Mouse (Mus musculus) G1E (cell line): ENCODE data around the gene Iapp.

Experiments used
- CTCF ChIP-seq: IDR thresholded peaks from 2 replicates; pipeline ENCODE4 v1.5.1; 2012; ENCODE audit warnings: low read depth, low read length, inconsistent platforms, mixed read lengths
- GATA1 ChIP-seq: IDR thresholded peaks from 2 replicates; pipeline ENCODE4 v1.6.1; 2012; ENCODE audit warnings: borderline replicate concordance, low read length, inconsistent platforms, mixed read lengths
- POLR2AphosphoS5 ChIP-seq: IDR thresholded peaks from 2 replicates; pipeline ENCODE4 v1.6.1; 2012; ENCODE audit warnings: low read depth, low read length, inconsistent platforms; ENCODE audit not compliant: insufficient replicate concordance
- TAL1 ChIP-seq: conservative IDR thresholded peaks from 2 replicates; pipeline ENCODE4 v1.6.1; 2012; ENCODE audit warnings: low read depth, low read length, inconsistent platforms, mixed read lengths

DNA sequence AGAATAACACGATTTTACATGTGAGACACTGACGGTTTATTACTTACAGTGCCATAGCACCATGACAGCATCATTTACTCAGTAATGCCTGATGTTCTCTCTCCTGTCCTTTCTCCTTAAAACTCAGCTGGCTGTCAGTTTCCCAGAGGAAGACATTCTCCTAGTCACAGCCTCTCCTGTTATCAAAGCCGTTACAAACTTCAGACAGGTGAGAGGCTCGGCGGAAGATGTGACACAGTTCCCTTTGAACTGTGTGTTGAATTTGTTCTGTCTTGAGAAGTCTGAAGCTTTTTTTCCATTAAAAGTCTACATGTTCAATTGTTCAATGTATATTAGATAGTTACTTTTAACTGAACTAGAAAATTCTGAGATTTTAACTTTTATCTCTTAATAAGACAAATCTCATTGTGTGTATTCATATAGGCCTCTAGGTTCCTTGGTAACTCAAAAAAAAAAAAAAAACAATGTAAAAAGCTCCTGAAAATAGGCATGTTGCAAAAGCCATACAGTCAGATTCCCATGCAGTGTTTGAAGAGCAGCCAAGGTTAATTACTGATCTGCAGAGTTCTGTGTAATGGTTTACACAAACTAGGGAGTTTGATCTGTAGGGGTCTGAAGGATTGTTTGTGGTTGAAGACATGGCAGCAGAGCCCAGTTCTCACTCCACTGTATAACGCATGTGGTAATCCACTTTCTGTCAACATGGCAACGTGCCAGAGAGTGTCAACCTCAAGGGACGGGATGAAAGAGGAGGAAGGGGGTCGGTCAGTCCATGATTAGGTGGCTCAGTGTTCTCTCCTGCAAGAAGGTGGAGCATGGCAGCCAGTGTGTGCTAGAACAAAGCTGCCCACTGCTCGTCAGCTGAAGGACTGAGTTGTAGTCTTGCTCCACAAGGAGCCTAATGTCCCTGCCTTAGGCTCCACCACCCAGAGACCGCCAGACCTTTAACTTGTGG lies 49.5 kb downstream of the Iapp start:
- TF ChIP-seq GATA1 (no peak), CTCF (no peak), POLR2AphosphoS5 (no peak), TAL1 (no peak)
